Comparison of ENCODE assay signal across 10 mouse cellular contexts in genomic region chr11:11116736-11117135, GRCm38 (mm10). TPM values are rescaled to one million over a fixed set of nuclear protein-coding genes. Genes with fewer than 3 reads are reported as not detected.
A peak's percentile ranks its signal among the peaks of the same experiment; 100 is the strongest.
DNase-seq lines count a peak whose midpoint lies in the region; ATAC-seq and TF ChIP-seq lines count a peak whose summit lies in the region.
"Had no signal": no experiment of that assay in that cellular context is flagged by ENCODE, and none has a peak within 500 bp of the region (broad histone marks: within the 10 kb centered on the region; RNA-seq: fewer than 3 reads in every experiment).

No protein-coding gene starts in this region.

- no peak for TF ChIP-seq CTCF in kidney, postnatal 0 days (IDR thresholded peaks at IDR 0.05; ENCODE audit: low read depth)
- TF ChIP-seq CTCF in hindbrain, postnatal 0 days (IDR thresholded peaks at IDR 0.05; ENCODE audit: low read depth): no peak
- TF ChIP-seq CTCF in olfactory bulb, adult 2 months (IDR thresholded peaks at IDR 0.05; ENCODE audit: insufficient read depth, low read depth, low read length): no peak

- peaks cover 15% of the 10 kb centered on the region for H3K4me1 ChIP-seq in kidney, postnatal 0 days (replicated peaks; ENCODE audit: insufficient read depth, low read length)
- H3K4me1 ChIP-seq in forebrain, embryonic 10.5 days: peaks cover 35% of the 10 kb centered on the region
- H3K4me1 ChIP-seq in hindbrain, postnatal 0 days (ENCODE audit: insufficient read depth, low read length): peaks cover 13% of the 10 kb centered on the region; the same call in 1 of the 2 replicates
- peaks cover 16% of the 10 kb centered on the region for H3K4me1 ChIP-seq in olfactory bulb, adult 2 months (ENCODE audit: control insufficient read depth, insufficient read depth, low read length)

- no peak overlapping the region for H3K27ac ChIP-seq in kidney, postnatal 0 days
- 0 out of 2 replicates have a peak overlapping the region, but pooled peaks have one; percentile 83 for H3K27ac ChIP-seq in forebrain, embryonic 10.5 days
- H3K27ac ChIP-seq in hindbrain, postnatal 0 days: no peak overlapping the region
- H3K27ac ChIP-seq in olfactory bulb, adult 2 months (ENCODE audit: insufficient read depth, low read depth, low read length): no peak overlapping the region

- H3K4me2 ChIP-seq in kidney, postnatal 0 days (ENCODE audit: low read length): 0 out of 2 replicates have a peak overlapping the region, but pooled peaks have one; percentile 73
- H3K4me2 ChIP-seq in hindbrain, postnatal 0 days (ENCODE audit: low read depth, low read length): peak overlapping the region; percentile 98

- no peak for TF ChIP-seq POLR2A in olfactory bulb, adult 2 months (IDR thresholded peaks at IDR 0.05; ENCODE audit: insufficient read depth, low read depth, low read length)

- no peak overlapping the region; the same call in 1 of the 2 replicates for H3K4me3 ChIP-seq in kidney, postnatal 0 days (replicated peaks; ENCODE audit: low read depth, low read length)
- peak overlapping the region; percentile 69 for H3K4me3 ChIP-seq in forebrain, embryonic 10.5 days
- H3K4me3 ChIP-seq in hindbrain, postnatal 0 days (ENCODE audit: low read length): peak overlapping the region; percentile 58
- H3K4me3 ChIP-seq in olfactory bulb, adult 2 months (ENCODE audit: insufficient read depth, low read depth, low read length): peak overlapping the region; percentile 61

- no peak overlapping the region for H3K9ac ChIP-seq in kidney, postnatal 0 days (ENCODE audit: low read depth, low read length)
- peak overlapping the region; percentile 52; the same call in 1 of the 2 replicates for H3K9ac ChIP-seq in hindbrain, postnatal 0 days (replicated peaks; ENCODE audit: low read length)

- no peaks in the 10 kb centered on the region for H3K9me3 ChIP-seq in kidney, postnatal 0 days (replicated peaks; ENCODE audit: low read length)
- H3K9me3 ChIP-seq in forebrain, embryonic 10.5 days: peaks cover under 1% of the 10 kb centered on the region
- H3K9me3 ChIP-seq in hindbrain, postnatal 0 days (ENCODE audit: low read length): no peaks in the 10 kb centered on the region

- no peak for ATAC-seq in kidney, postnatal 0 days (replicated peaks; ENCODE audit: low FRiP score, low read depth)
- ATAC-seq in hindbrain, postnatal 0 days: no peak
- ATAC-seq in megakaryocyte, adult 5-6 weeks (ENCODE audit: poor library complexity, severe bottlenecking): no peak

- peaks cover 44% of the 10 kb centered on the region for H3K27me3 ChIP-seq in kidney, postnatal 0 days (ENCODE audit: insufficient read depth, low read length)
- peaks cover 83% of the 10 kb centered on the region for H3K27me3 ChIP-seq in forebrain, embryonic 10.5 days (ENCODE audit: poor library complexity, severe bottlenecking)
- 0 out of 2 replicates have a peak, but pooled peaks cover 4% of the 10 kb centered on the region for H3K27me3 ChIP-seq in hindbrain, postnatal 0 days (ENCODE audit: insufficient read depth, low read length)

- DNase-seq in kidney, postnatal 0 days (ENCODE audit: low spot score): no peak
- no peak for DNase-seq in kidney, adult 9 months
- no peak for DNase-seq in forebrain, embryonic 10.5 days (ENCODE audit: extremely low spot score, low spot score)
- no peak for DNase-seq in hindbrain, postnatal 0 days (ENCODE audit: low spot score)
- DNase-seq in right cerebral cortex, postnatal 14 days: no peak
- DNase-seq in testis, postnatal 10 days (ENCODE audit: low spot score): no peak
- DNase-seq: adrenal gland, adult 8-10 months; kidney, postnatal 14 days had no signal

- H3K36me3 ChIP-seq in kidney, postnatal 0 days (ENCODE audit: insufficient read depth, low read length): no peaks in the 10 kb centered on the region
- no peaks in the 10 kb centered on the region for H3K36me3 ChIP-seq in forebrain, embryonic 10.5 days (replicated peaks)
- H3K36me3 ChIP-seq in hindbrain, postnatal 0 days (ENCODE audit: insufficient read depth, low read length): no peaks in the 10 kb centered on the region

- WGBS in kidney, postnatal 0 days: 2% methylated on average over 3 of the region's 3 CpGs
- WGBS in forebrain, embryonic 10.5 days: 2% methylated on average over 3 of the region's 3 CpGs
- WGBS in hindbrain, postnatal 0 days: 4% methylated on average over 3 of the region's 3 CpGs
- 9% methylated on average over 3 of the region's 3 CpGs for WGBS in olfactory bulb, adult 2 months

RNA-seq across cellular contexts. Expression of gene Vwc2, which starts 2.7 kb away (rescaled TPM):
- polyA plus RNA-seq in kidney, postnatal 0 days (2015; fragmentation: Nextera tagmentation; extraction: Ambion mirVana): 1.1 and 1.7 TPM in 2 replicates
- 2.9 and 3.7 TPM in 2 replicates for polyA plus RNA-seq in forebrain, embryonic 10.5 days (2016; fragmentation: Nextera tagmentation; extraction: Ambion mirVana)
- 20.0 and 23.3 TPM in 2 replicates for total RNA-seq in hindbrain, postnatal 0 days (2014; rRNA removed)
- polyA plus RNA-seq in hindbrain, postnatal 0 days (2015; fragmentation: Nextera tagmentation; extraction: Ambion mirVana): 9.3 and 10.1 TPM in 2 replicates
- polyA plus RNA-seq in olfactory bulb, adult 2 months (2012; ENCODE audit: insufficient read depth, insufficient read length, low replicate concordance, missing spikeins): not detected in 2 replicates
- not detected in 2 replicates for total RNA-seq in megakaryocyte, adult 5-6 weeks (2015)
- not detected in 2 replicates for total RNA-seq in megakaryocyte, adult 5-6 weeks (2017)
